Mouse (Mus musculus) liver, embryonic 11.5 days (tissue): ENCODE measurements around the gene Ostc. TPM values are rescaled to one million over a fixed set of nuclear protein-coding genes. Genes with fewer than 3 reads are reported as not detected.

ENCODE experiments used
- ATAC-seq: fragments of 200-750 bp; cut with Nextera tagmentation; replicated peaks from 2 replicates; pipeline ENCODE4 v1.8.0; 2017; ENCODE audit warnings: moderate number of reproducible peaks, mild to moderate bottlenecking, moderate TSS enrichment, moderate library complexity; ENCODE audit not compliant: low FRiP score
- DNase-seq: peaks from one replicate; pipeline ENCODE4 v3.0.0-alpha.2; 2017; ENCODE audit warnings: low spot score
- H3K27ac ChIP-seq: fragments of 300-500 bp; sonication (generic); 2 replicates; pipeline ENCODE4 v1.5.1; 2014; ENCODE audit warnings: mild to moderate bottlenecking, low read depth, low read length, control low read depth
- H3K27me3 ChIP-seq: fragments of 300-500 bp; sonication (generic); replicated peaks from 2 replicates; pipeline ENCODE4 v1.6.1; 2014; ENCODE audit warnings: low read length, mixed read lengths; ENCODE audit not compliant: control insufficient read depth, insufficient read depth
- H3K36me3 ChIP-seq: fragments of 300-500 bp; sonication (generic); 2 replicates; pipeline ENCODE4 v1.6.1; 2014; ENCODE audit warnings: mild to moderate bottlenecking, low read length, moderate library complexity, mixed read lengths; ENCODE audit not compliant: control insufficient read depth, insufficient read depth
- H3K4me1 ChIP-seq: fragments of 300-500 bp; sonication (generic); replicated peaks from 2 replicates; pipeline ENCODE4 v1.6.1; 2014; ENCODE audit warnings: low read length, mixed read lengths; ENCODE audit not compliant: control insufficient read depth, insufficient read depth
- H3K4me2 ChIP-seq: fragments of 300-500 bp; sonication (generic); 2 replicates; pipeline ENCODE4 v1.6.1; 2014; ENCODE audit warnings: mild to moderate bottlenecking, control low read depth, moderate library complexity
- H3K4me3 ChIP-seq: fragments of 300-500 bp; sonication (generic); 2 replicates; pipeline ENCODE4 v1.5.1; 2014; ENCODE audit warnings: low read depth, low read length, control low read depth
- H3K9ac ChIP-seq: fragments of 300-500 bp; sonication (generic); 2 replicates; pipeline ENCODE4 v1.6.1; 2014; ENCODE audit warnings: low read depth, low read length, control low read depth
- H3K9me3 ChIP-seq: fragments of 300-500 bp; sonication (generic); 2 replicates; pipeline ENCODE4 v1.6.1; 2016; ENCODE audit warnings: low read length, inconsistent platforms, mixed read lengths; ENCODE audit not compliant: control insufficient read depth
- WGBS: fragments of 180-500 bp; shearing (Covaris S2); extraction: QIAGEN DNeasy Blood & Tissue Kit; methylation state at CpG from one replicate; pipeline ENCODE4 v1.1.7; 2014; 5-methylcytosine and 5-hydroxymethylcytosine counted together
- polyA plus RNA-seq: library from polyadenylated mRNA; unstranded; fragments of >200 nt; fragmentation: Nextera tagmentation; extraction: Ambion mirVana; gene quantifications from 2 replicates; pipeline ENCODE4 v1.2.1, GENCODE M21; 2014

The Ostc gene
- polyA plus RNA-seq, 1 experiment from 2014 or later: 314 TPM

DNA sequence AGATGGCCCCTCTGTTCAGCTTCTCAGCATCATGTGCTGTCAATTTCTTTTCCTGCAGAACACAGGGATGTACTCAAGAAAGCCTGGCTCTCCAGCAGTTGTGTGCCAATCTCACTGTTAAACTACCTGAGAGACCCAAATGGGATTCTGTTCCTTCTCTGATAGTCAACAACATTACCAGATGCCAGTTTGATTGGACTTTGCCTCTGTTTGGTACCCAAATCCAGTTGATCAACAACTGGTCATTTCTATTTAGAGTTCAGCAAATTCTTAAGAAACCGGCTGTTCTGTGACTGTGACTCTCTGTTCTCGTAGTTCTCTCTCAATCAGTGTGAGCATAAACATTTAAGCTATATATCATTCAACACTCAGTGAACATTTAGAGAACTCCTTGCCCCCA, 28.0 kb downstream of the Ostc start:
- H3K9ac ChIP-seq: no peak overlapping the region
- H3K4me3 ChIP-seq: no peak overlapping the region
- DNase-seq (no peak), ATAC-seq (no peak)
- H3K4me2 ChIP-seq: no peak overlapping the region
- WGBS: 82% methylated on average over 2 of the region's 2 CpGs
- H3K9me3 ChIP-seq: no peaks in the 10 kb centered on the region
- no peak overlapping the region for H3K27ac ChIP-seq
- no peaks in the 10 kb centered on the region for H3K4me1 ChIP-seq
- H3K36me3 ChIP-seq: no peaks in the 10 kb centered on the region
- no peaks in the 10 kb centered on the region for H3K27me3 ChIP-seq

DNA sequence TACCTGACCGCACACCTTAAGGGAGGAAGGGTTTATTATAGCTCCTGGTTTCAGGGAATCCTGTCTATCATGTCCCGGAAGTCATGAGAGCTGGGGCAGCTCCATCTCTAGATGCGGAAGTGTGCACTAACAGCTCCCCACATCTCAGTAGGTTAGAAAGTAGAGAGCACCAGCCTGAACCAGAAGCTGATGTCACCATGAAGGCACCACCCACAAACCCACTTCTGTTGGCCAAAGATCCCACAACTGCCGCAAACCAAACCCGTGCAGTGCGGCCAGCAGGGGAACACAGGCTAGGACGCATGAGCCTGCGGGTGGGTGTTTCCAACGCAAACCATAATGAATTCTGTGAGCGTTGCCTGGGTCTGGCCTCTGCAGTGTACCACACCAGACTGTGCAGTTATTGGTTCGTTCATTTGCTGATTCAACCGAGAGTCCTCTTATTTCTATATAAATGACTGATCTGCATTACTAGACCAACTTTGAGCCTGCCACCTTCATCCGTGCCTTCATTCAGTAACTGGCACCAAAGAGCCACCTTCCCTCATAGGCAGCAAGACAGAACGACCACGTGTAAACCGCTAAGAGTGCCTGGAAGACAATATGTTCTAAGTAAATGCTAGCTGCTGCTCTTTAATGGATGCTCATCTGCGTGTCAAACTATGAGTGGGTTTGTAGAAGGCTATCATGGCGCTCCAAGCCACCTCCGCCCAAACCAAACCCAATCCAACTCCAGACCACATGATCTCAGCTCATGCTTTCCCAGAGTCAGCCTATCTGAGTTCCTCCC, 31.4 kb downstream of the Ostc start:
- H3K27me3 ChIP-seq: no peaks in the 10 kb centered on the region
- no peak overlapping the region for H3K4me3 ChIP-seq
- no peaks in the 10 kb centered on the region for H3K36me3 ChIP-seq
- WGBS: 89% methylated on average over 19 of the region's 19 CpGs
- H3K4me2 ChIP-seq: no peak overlapping the region
- no peak overlapping the region for H3K27ac ChIP-seq
- H3K9ac ChIP-seq: no peak overlapping the region
- H3K4me1 ChIP-seq: no peaks in the 10 kb centered on the region
- ATAC-seq (no peak), DNase-seq (no peak)
- H3K9me3 ChIP-seq: no peaks in the 10 kb centered on the region

- Histone ChIP-seq H3K9ac (no peak overlapping the region), H3K4me2 (no peak overlapping the region), H3K27ac (no peak overlapping the region), H3K36me3 (no peaks in the 10 kb centered on the region), H3K27me3 (no peaks in the 10 kb centered on the region), H3K4me1 (no peaks in the 10 kb centered on the region), H3K4me3 (no peak overlapping the region), H3K9me3 (no peaks in the 10 kb centered on the region)
- 74% methylated on average over 14 of the region's 14 CpGs for WGBS
- DNase-seq (peak; percentile 18), ATAC-seq (no peak)
Observed at GRCm38 (mm10) chr3:130671291-130671690, 38.0 kb downstream of the Ostc start.

DNA sequence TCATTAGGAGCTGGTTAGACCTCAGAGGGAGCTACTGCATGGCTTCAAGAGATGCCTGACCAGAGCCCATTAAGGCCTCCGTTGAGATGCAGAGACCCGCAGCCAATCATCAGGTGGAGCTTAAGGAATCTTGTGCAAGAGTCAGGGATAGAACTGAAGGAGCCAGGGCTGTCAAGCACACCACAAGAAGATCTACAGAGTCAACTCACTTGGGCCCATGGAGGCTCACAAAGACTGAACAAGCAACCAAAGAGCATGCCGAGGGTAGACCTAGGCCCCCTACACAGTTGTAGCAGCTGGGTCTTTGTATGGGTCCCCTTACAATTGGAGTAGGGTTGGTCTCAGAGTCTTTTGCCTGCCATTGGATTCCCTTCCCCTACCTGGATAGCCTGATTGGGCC, 46.7 kb downstream of the Ostc start:
- WGBS: 92% methylated on average over 3 of the region's 3 CpGs
- DNase-seq: no peak
- no peak overlapping the region for H3K9ac ChIP-seq
- no peaks in the 10 kb centered on the region for H3K27me3 ChIP-seq
- no peaks in the 10 kb centered on the region for H3K9me3 ChIP-seq
- ATAC-seq: no peak
- no peaks in the 10 kb centered on the region for H3K36me3 ChIP-seq
- H3K4me3 ChIP-seq: no peak overlapping the region
- 0 out of 2 replicates have a peak, but pooled peaks cover 2% of the 10 kb centered on the region for H3K4me1 ChIP-seq
- no peak overlapping the region for H3K27ac ChIP-seq
- H3K4me2 ChIP-seq: no peak overlapping the region

DNA sequence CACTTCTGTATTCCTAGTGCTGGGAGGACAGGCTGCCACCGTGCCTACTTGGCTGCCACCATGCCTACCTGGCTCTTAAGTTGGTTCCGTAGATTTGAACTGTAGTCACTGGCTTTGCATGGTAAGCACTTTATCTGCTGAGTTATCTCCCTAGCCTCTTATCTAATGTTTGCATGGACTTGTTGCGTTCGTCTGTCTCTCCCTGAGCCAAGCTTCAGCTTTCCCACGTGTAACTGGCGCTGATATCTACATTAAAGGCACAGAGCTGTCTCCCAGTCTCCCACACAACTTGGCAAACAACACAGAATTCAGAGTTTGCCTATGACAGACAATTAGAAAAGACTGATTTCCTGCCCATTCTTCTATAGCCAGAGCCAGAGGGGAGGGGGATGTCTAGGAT, 48.6 kb downstream of the Ostc start:
- no peaks in the 10 kb centered on the region for H3K27me3 ChIP-seq
- no peak overlapping the region for H3K27ac ChIP-seq
- H3K9ac ChIP-seq: no peak overlapping the region
- DNase-seq (no peak), ATAC-seq (no peak; the same call in 1 of the 2 replicates)
- WGBS: 31% methylated on average over 6 of the region's 6 CpGs
- H3K9me3 ChIP-seq: no peaks in the 10 kb centered on the region
- H3K4me3 ChIP-seq: no peak overlapping the region
- H3K36me3 ChIP-seq: no peaks in the 10 kb centered on the region
- H3K4me1 ChIP-seq: 0 out of 2 replicates have a peak, but pooled peaks cover 2% of the 10 kb centered on the region
- H3K4me2 ChIP-seq: no peak overlapping the region

GRCm38 (mm10) chr3:130649569-130649968, 59.7 kb downstream of the Ostc start:
- H3K4me2 ChIP-seq: no peak overlapping the region
- DNase-seq (no peak), ATAC-seq (no peak)
- no peak overlapping the region for H3K4me3 ChIP-seq
- no peaks in the 10 kb centered on the region for H3K36me3 ChIP-seq
- H3K9me3 ChIP-seq: no peaks in the 10 kb centered on the region
- 47% methylated on average over 6 of the region's 6 CpGs for WGBS
- H3K9ac ChIP-seq: no peak overlapping the region
- no peak overlapping the region for H3K27ac ChIP-seq
- H3K27me3 ChIP-seq: no peaks in the 10 kb centered on the region
- H3K4me1 ChIP-seq: no peaks in the 10 kb centered on the region

GRCm38 (mm10) chr3:130646110-130646810, 63.0 kb downstream of the Ostc start:
- WGBS: 79% methylated on average over 11 of the region's 11 CpGs

More at GRCm38 (mm10) chr3:130646110-130646810, 63.0 kb downstream of the Ostc start:
- H3K36me3 ChIP-seq: no peaks in the 10 kb centered on the region
- no peak overlapping the region for H3K4me2 ChIP-seq
- no peaks in the 10 kb centered on the region for H3K9me3 ChIP-seq
- H3K4me3 ChIP-seq: no peak overlapping the region
- no peak overlapping the region for H3K9ac ChIP-seq
- no peaks in the 10 kb centered on the region for H3K4me1 ChIP-seq
- H3K27me3 ChIP-seq: no peaks in the 10 kb centered on the region
- H3K27ac ChIP-seq: no peak overlapping the region
- ATAC-seq: no peak
- DNase-seq: no peak
